Mouse (Mus musculus) midbrain, embryonic 14.5 days (tissue): ENCODE measurements around the gene Ano9. TPM values are rescaled to one million over a fixed set of nuclear protein-coding genes. Genes with fewer than 3 reads are reported as not detected.

Experiments used
- ATAC-seq: fragments of 200-750 bp; cut with Nextera tagmentation; 2 replicates; pipeline ENCODE4 v1.8.0; 2017; ENCODE audit warnings: moderate number of reproducible peaks, moderate library complexity; ENCODE audit not compliant: low FRiP score, low TSS enrichment
- DNase-seq: peaks from one replicate; pipeline ENCODE4 v3.0.0-alpha.2; 2015
- H3K27ac ChIP-seq: fragments of 300-500 bp; sonication (generic); replicated peaks from 2 replicates; pipeline ENCODE4 v1.5.1; 2014; ENCODE audit warnings: mild to moderate bottlenecking, low read depth, low read length, moderate library complexity
- H3K27me3 ChIP-seq: fragments of 300-500 bp; sonication (generic); 2 replicates; pipeline ENCODE4 v1.6.1; 2014; ENCODE audit warnings: low read length, control low read depth, mixed read lengths; ENCODE audit not compliant: control insufficient read depth, insufficient read depth
- H3K36me3 ChIP-seq: fragments of 300-500 bp; sonication (generic); 2 replicates; pipeline ENCODE4 v1.6.1; 2014; ENCODE audit warnings: low read length, control low read depth; ENCODE audit not compliant: control insufficient read depth, insufficient read depth
- H3K4me1 ChIP-seq: fragments of 300-500 bp; sonication (generic); 2 replicates; pipeline ENCODE4 v1.6.1; 2014; ENCODE audit warnings: mild to moderate bottlenecking, antibody characterized with exemption, low read length, control low read depth; ENCODE audit not compliant: control insufficient read depth, insufficient read depth
- H3K4me2 ChIP-seq: fragments of 300-500 bp; sonication (generic); 2 replicates; pipeline ENCODE4 v1.6.1; 2014; ENCODE audit warnings: mild to moderate bottlenecking, low read length, moderate library complexity
- H3K4me3 ChIP-seq: fragments of 300-500 bp; sonication (generic); replicated peaks from 2 replicates; pipeline ENCODE4 v1.5.1; 2014; ENCODE audit warnings: low read depth, low read length
- H3K9ac ChIP-seq: fragments of 300-500 bp; sonication (generic); replicated peaks from 2 replicates; pipeline ENCODE4 v1.6.1; 2014; ENCODE audit warnings: mild to moderate bottlenecking, low read length, moderate library complexity
- H3K9me3 ChIP-seq: fragments of 300-500 bp; sonication (generic); 2 replicates; pipeline ENCODE4 v1.6.1; 2016; ENCODE audit warnings: low read length, control low read depth, mixed read lengths; ENCODE audit not compliant: control insufficient read depth
- WGBS: fragments of 180-500 bp; shearing (Covaris S2); extraction: QIAGEN DNeasy Blood & Tissue Kit; methylation state at CpG from one replicate; pipeline ENCODE4 v1.1.7; 2014; 5-methylcytosine and 5-hydroxymethylcytosine counted together
- polyA plus RNA-seq: library from polyadenylated mRNA; unstranded; fragments of >200 nt; fragmentation: Nextera tagmentation; extraction: Ambion mirVana; gene quantifications from 2 replicates; pipeline ENCODE4 v1.2.1, GENCODE M21; 2014

Ano9 gene
- polyA plus RNA-seq, 1 experiment from 2014 or later, result 0.14 TPM

DNA sequence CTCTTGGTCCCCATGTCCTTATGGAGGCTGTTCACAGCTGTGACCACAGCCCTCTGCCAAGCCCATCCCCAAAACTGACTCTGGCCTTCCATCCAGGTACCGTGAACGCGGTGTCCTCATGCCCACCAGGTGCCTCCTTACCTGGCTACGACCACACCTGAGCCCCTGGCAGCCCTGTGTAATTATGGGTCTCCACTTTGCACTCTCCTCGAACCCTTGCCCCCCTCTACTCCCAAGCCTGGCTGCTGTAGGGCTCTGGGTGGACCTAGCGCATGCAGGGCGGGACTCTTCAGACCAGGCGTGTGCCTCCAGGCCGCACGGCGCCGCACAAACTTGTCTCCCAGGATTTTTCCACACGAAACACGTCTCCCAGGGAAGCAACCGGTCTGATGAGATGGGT is 39.8 kb downstream of the Ano9 start, which contains the start of gene Pkp3:
TSS of gene Pkp3 (plus strand) at position 378 of the 400 bp plus-strand sequence.
- WGBS, result 89% methylated on average over 15 of the region's 15 CpGs
- no peak within 1 kb of the TSS for H3K4me3 ChIP-seq
- no peak within 1 kb of the TSS for H3K27ac ChIP-seq
- no peaks in the 10 kb centered on the region for H3K27me3 ChIP-seq
- no peaks in the 10 kb centered on the region for H3K4me1 ChIP-seq
- no peak within 1 kb of the TSS for H3K9ac ChIP-seq
- no peaks in the 10 kb centered on the region for H3K9me3 ChIP-seq
- no peaks in the 10 kb centered on the region for H3K36me3 ChIP-seq
- H3K4me2 ChIP-seq, result no peak within 1 kb of the TSS
- ATAC-seq, result no peak
- DNase-seq, result no peak

DNA sequence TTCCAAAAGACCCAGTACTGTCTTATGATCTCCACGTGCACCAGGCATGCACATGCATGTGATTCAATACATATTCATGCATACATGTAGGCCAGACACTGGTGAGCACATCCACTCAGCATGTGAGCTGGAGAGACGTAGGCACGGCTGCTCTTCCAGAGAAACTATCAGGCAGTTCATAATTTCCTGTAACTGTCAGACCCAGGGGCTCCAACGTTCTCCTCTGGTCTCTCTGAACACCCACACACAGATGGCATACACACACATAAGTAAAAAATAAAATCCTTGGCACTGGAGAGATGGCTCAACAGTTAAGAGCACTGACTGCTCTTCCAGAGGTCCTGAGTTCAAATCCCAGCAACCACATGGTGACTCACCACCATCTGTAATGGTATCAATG is 43.8 kb downstream of the Ano9 start:
- H3K9me3 ChIP-seq, result no peaks in the 10 kb centered on the region
- H3K4me2 ChIP-seq, result no peak overlapping the region
- ATAC-seq, result no peak
- peaks cover 18% of the 10 kb centered on the region for H3K4me1 ChIP-seq
- DNase-seq, result no peak
- H3K36me3 ChIP-seq, result peaks cover 1% of the 10 kb centered on the region; the same call in 1 of the 2 replicates
- H3K27me3 ChIP-seq, result no peaks in the 10 kb centered on the region
- WGBS, result 87% methylated on average over 4 of the region's 4 CpGs
- no peak overlapping the region for H3K27ac ChIP-seq
- no peak overlapping the region for H3K9ac ChIP-seq
- H3K4me3 ChIP-seq, result no peak overlapping the region

DNA sequence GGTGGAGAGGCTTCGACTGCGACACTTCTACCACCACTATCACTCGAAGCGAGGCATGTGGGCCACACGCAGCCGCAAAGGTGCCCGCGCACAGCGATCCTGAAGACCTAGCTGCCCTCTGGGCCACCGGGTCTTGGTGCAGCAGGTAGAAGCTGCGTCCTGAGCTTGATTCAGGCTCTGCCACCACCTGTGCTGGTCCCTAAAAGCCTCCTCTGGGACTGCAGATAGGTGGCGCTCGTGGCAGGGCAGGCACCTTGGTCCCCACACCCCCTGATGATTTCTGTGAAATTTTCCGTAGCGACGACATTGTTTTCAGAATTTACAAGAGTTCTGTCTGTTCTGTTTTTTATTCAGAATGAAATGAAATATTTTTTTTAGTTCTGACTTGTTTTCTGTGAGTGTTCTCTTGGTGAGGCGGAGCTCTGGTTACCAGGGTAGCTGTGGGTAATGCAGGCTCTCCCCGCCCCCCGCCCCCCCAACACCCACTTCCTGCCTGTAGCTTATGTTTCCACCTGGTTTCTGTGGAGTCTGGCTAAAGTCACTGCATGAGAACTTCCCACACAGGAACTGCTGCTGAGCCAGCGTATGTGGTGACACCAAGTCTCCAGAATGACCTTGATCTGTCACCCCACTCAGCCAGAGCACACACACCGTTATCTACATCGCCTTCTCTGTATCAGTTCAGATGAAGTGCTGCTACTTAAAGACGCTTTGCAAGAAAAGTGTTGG is 45.4 kb downstream of the Ano9 start:
- Histone ChIP-seq H3K27me3 (no peaks in the 10 kb centered on the region), H3K9ac (no peak overlapping the region), H3K36me3 (peaks cover 17% of the 10 kb centered on the region), H3K27ac (no peak overlapping the region), H3K9me3 (no peaks in the 10 kb centered on the region), H3K4me2 (no peak overlapping the region), H3K4me3 (no peak overlapping the region), H3K4me1 (peaks cover 18% of the 10 kb centered on the region)
- no peak for ATAC-seq
- 39% methylated on average over 23 of the region's 23 CpGs for WGBS
- peak; percentile 31 for DNase-seq

DNA sequence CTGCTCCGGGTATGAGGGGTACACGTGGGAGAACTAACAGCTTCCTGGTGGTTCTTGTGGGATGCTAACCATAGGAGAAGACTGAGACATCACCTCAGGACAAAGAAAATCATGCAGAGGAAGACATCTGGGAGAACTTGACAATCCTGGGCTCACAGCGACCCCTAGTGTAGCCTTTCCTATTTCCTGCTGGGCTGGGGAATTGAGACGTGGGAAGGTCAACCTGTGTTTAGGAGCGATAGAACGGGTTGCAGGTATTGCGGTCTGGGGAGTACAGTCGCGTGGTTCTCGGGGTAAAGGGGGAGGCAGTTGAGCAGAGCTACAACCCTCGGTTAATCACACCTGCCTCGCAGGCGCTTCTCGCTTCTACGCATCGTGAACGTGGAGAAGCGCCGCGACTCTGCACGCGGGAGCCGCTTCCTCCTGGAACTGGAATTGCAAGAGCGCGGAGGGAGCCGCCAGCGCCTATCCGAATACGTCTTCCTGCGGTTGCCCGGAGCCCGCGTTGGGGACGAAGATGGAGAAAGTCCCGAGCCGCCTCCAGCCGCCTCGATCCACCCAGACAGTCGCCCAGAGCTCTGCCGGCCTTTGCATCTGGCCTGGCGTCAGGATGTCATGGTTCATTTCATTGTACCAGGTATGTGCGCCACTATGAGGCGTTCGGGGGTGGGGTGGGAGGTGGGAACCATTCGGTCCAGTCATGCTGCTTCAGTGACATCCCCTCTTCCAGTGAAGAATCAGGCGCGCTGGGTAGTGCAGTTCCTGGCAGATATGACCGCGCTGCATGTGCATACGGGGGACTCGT is 47.3 kb downstream of the Ano9 start:
- peaks cover 37% of the 10 kb centered on the region for H3K36me3 ChIP-seq
- H3K4me2 ChIP-seq, result peak overlapping the region; percentile 68
- no peaks in the 10 kb centered on the region for H3K27me3 ChIP-seq
- H3K4me1 ChIP-seq, result peaks cover 18% of the 10 kb centered on the region
- ATAC-seq (peak; percentile 47; the same call in 1 of the 2 replicates), DNase-seq (peak; percentile 93)
- H3K27ac ChIP-seq, result peak overlapping the region; percentile 86
- H3K4me3 ChIP-seq, result peak overlapping the region; percentile 34
- H3K9ac ChIP-seq, result peak overlapping the region; percentile 59
- no peaks in the 10 kb centered on the region for H3K9me3 ChIP-seq
- WGBS, result 1% methylated on average over 51 of the region's 51 CpGs

DNA sequence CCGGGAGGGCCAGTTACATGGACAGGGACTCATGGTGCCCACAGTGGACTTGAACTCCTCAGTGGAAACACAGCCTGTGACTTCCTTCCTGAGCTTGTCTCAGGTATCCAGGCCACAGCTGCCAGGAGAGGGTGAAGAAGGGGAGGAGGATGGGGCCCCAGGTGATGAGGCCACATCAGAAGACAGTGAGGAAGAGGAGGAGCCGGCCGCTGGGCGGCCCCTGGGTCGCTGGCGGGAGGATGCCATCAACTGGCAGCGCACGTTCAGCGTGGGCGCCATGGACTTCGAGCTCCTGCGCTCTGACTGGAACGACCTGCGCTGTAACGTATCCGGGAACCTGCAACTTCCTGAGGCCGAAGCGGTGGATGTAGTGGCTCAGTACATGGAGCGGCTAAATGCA is 49.3 kb downstream of the Ano9 start:
- Histone ChIP-seq H3K9me3 (no peaks in the 10 kb centered on the region), H3K27me3 (no peaks in the 10 kb centered on the region), H3K36me3 (peaks cover 56% of the 10 kb centered on the region), H3K4me3 (no peak overlapping the region), H3K9ac (no peak overlapping the region), H3K4me1 (peaks cover 18% of the 10 kb centered on the region), H3K4me2 (no peak overlapping the region), H3K27ac (no peak overlapping the region)
- DNase-seq (no peak), ATAC-seq (no peak)
- 85% methylated on average over 19 of the region's 19 CpGs for WGBS

DNA sequence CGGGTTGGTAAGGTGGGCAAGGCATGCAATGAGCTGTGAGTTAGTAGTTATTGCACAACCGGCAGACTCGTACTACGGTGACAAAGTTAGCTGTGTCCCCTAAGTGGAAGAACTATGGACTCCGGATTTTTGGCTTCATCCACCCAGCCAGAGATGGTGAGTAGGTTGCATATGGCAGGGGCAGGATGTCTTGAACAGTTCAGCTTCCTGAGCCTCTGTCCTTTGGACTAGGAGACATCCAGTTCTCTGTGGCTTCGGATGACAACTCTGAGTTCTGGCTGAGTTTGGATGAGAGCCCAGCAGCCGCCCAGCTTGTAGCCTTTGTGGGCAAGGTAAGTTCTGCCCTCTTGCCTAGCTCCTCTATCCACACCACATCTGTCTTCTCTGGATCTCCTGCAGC is 53.0 kb downstream of the Ano9 start:
- 92% methylated on average over 7 of the region's 7 CpGs for WGBS
- Histone ChIP-seq H3K27me3 (no peaks in the 10 kb centered on the region), H3K4me1 (peaks cover 21% of the 10 kb centered on the region), H3K36me3 (peaks cover 59% of the 10 kb centered on the region), H3K4me2 (no peak overlapping the region), H3K9ac (no peak overlapping the region), H3K9me3 (no peaks in the 10 kb centered on the region), H3K27ac (no peak overlapping the region), H3K4me3 (no peak overlapping the region)
- DNase-seq, result no peak
- ATAC-seq, result no peak

GRCm38 (mm10) chr7:141064175-141064574 is 53.4 kb downstream of the Ano9 start:
- no peak overlapping the region for H3K4me2 ChIP-seq
- H3K36me3 ChIP-seq, result peaks cover 59% of the 10 kb centered on the region
- no peaks in the 10 kb centered on the region for H3K27me3 ChIP-seq
- DNase-seq (no peak), ATAC-seq (no peak)
- no peaks in the 10 kb centered on the region for H3K9me3 ChIP-seq
- no peak overlapping the region for H3K9ac ChIP-seq
- peaks cover 23% of the 10 kb centered on the region for H3K4me1 ChIP-seq
- H3K4me3 ChIP-seq, result no peak overlapping the region
- no peak overlapping the region for H3K27ac ChIP-seq
- 91% methylated on average over 7 of the region's 7 CpGs for WGBS

GRCm38 (mm10) chr7:141063353-141063752 is 54.3 kb downstream of the Ano9 start:
- Histone ChIP-seq H3K27me3 (no peaks in the 10 kb centered on the region), H3K9ac (no peak overlapping the region), H3K27ac (no peak overlapping the region), H3K4me1 (peaks cover 23% of the 10 kb centered on the region), H3K4me2 (no peak overlapping the region), H3K9me3 (no peaks in the 10 kb centered on the region), H3K36me3 (peaks cover 54% of the 10 kb centered on the region), H3K4me3 (no peak overlapping the region)
- 96% methylated on average over 3 of the region's 3 CpGs for WGBS
- ATAC-seq (no peak), DNase-seq (no peak)
